Mouse (Mus musculus): ENCODE measurements around the gene Ldb1. TPM values are rescaled to one million over a fixed set of nuclear protein-coding genes. Genes with fewer than 3 reads are reported as not detected.
"Not testable (repeated sequence)": the region's sequence is repeated elsewhere in the genome, so short reads cannot be mapped to it uniquely, and the experiment has no call there.

Gene Ldb1
- total RNA-seq, 2 experiments from 2014 or later = 54.4 to 61.0 TPM

GRCm38 (mm10) chr19:45993441-45993840 lies 51.6 kb downstream of the Ldb1 start:
- DNase-seq; intact Hi-C loops (cut with DNase I): not testable (repeated sequence)

GRCm38 (mm10) chr19:45991171-45991570 lies 53.8 kb downstream of the Ldb1 start:
- intact Hi-C loops (cut with DNase I) = no loop called here
- no peak for DNase-seq

GRCm38 (mm10) chr19:45988238-45988637 lies 56.8 kb downstream of the Ldb1 start:
- intact Hi-C loops (cut with DNase I) = no loop called here
- DNase-seq = no peak

- intact Hi-C loops (cut with DNase I) = no loop called here
Observed at GRCm38 (mm10) chr19:45984379-45984778, 60.6 kb downstream of the Ldb1 start.

More at GRCm38 (mm10) chr19:45984379-45984778, 60.6 kb downstream of the Ldb1 start:
- no peak for DNase-seq

Other genes with a start within 250 kb of the Ldb1 start
- 100 to 1,000 TPM; 149 to 164 TPM for gene Kcnip2, start 229.2 kb downstream of the Ldb1 start, total RNA-seq (2021)
- 10 to 100 TPM; 12.9 to 16.5 TPM for gene Armh3, start 46.7 kb downstream of the Ldb1 start, total RNA-seq (2021)
- 1 to 10 TPM; 6.3 to 6.5 TPM for gene Hps6, start 41.7 kb downstream of the Ldb1 start, total RNA-seq (2021)
- gene Pprc1, start 328 bp downstream of the Ldb1 start, total RNA-seq (2021) = 10 to 100 TPM; 13.8 to 14.1 TPM
- 10 to 100 TPM; 16.4 to 17.2 TPM for gene Nolc1, start 30.6 kb upstream of the Ldb1 start, total RNA-seq (2021)
- gene Elovl3, start 86.7 kb upstream of the Ldb1 start, total RNA-seq (2021) = under 1 TPM in 1 of 2 experiments, not detected in 1; 0.67 TPM
- gene Pitx3, start 103.1 kb upstream of the Ldb1 start, total RNA-seq (2021) = under 1 TPM in 1 of 2 experiments, not detected in 1; 0.79 TPM
- 10 to 100 TPM; 50.3 to 50.7 TPM for gene Gbf1, start 107.3 kb upstream of the Ldb1 start, total RNA-seq (2021)